Mouse (Mus musculus) left cerebral cortex, adult 2 months (tissue): Measurements from ENCODE around the gene 2510039O18Rik. TPM values are rescaled to one million over a fixed set of nuclear protein-coding genes. Genes with fewer than 3 reads are reported as not detected.

ENCODE experiments used
- DNase-seq, 2 experiments: peaks; one replicate each; pipeline ENCODE4 v3.0.0; 2021 to 2022; ENCODE audit warnings: low spot score in 2 of 2, mixed read lengths in 1 of 2; ENCODE audit errors: extremely low spot score in 1 of 2
- H3K27ac ChIP-seq: fragments of 200-600 bp; 2 replicates; pipeline ENCODE4 v1.8.1; 2022
- H3K4me3 ChIP-seq: fragments of 200-600 bp; 2 replicates; pipeline ENCODE4 v1.8.1; 2022
- CTCF ChIP-seq: fragments of 200-600 bp; IDR thresholded peaks from 2 replicates; pipeline ENCODE4 v1.8.1; 2022; ENCODE audit warnings: antibody characterized with exemption, mild to moderate bottlenecking, moderate library complexity
- intact Hi-C: fragments of 180-260 bp; cut with DNase I; formaldehyde crosslinking; loops from one replicate; pipeline ENCODE4 v1.15.1; 2025
- total RNA-seq, 2 experiments: library from RNA; stranded (reverse); gene quantifications; 2 replicates each; pipeline ENCODE4 v1.2.3; 2021

2510039O18Rik gene
- total RNA-seq, 2 experiments from 2014 or later = 28.9 to 31.2 TPM

DNA sequence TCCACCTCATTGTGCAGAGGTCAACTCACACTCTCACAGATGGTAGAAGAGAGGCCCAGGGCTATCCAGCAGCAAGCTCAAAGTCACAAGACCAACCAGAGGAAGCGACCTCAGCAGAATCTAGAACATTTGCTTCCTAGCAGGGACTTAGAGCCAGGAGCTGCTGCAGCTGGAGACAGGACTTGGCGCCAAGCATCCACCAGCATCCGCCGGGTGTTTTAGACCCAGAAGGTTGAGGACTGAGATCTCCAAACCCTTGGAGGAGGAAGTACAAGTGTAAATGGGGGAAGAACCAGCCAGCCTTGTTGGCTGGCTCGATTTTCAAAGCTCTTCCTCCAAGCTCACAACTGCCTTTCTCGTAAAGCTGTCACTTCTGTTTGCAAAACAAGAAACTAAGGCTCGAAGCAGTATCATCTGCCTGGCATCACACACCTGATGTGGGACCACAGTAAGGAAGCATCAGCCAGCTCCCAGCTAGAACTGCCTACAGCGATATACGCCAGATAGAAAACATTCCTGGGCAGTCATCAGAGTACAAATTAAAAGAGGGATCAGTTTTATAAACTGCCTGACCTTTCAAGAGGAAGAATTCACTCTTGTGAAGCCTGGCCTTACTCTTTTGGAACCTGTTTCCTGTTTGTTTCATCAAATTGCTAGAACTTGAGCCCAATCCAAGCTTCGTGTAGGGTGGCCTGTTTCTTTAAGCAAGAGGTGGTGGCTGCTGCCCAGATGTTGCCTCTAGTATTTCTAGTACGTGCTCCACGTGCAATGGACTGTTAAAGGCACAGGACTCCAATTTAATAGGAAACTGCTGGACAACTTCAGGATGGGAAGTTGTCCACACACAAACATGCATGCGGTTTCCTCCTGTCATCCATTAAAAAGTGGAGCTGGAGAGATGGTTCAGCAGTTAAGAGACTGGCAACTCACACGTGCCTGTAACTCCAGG is 2.3 kb upstream of the 2510039O18Rik start:
- TF ChIP-seq CTCF = no peak
- H3K4me3 ChIP-seq = no peak overlapping the region
- intact Hi-C loops = loop anchor here (1.0 kb wide), 1 partner anchor 17 kb away; no protein-coding TSS in a partner anchor
- peak overlapping the region; percentile 33 for H3K27ac ChIP-seq
- no peak for DNase-seq

DNA sequence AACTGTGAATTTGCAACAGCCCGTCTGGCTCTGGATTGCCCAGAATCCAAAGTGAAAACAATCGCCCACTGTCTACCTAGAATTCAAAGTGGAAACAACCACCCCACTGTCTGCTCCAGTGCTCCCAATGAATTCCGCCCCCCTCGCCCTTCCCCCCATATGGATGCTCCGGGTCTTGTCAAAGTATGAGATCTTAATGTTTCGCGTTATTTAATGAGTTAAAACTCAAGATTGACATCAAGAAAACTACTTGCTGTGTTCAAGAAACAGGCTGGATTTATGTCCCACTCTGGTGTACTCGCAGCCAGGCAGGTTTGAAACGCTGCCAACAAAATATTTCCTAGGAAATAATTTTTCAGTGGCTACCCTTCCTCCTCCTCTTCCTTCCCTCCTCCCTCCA is 584 bp upstream of the 2510039O18Rik start:
- no peak for TF ChIP-seq CTCF
- H3K27ac ChIP-seq = peak overlapping the region; percentile 77
- DNase-seq = no peak
- intact Hi-C loops = loop anchor here (1.0 to 2.0 kb wide), 2 partner anchors 35 to 99 kb away; partner anchors contain the start of genes Mfn2 and Mthfr
- peak overlapping the region; percentile 20 for H3K4me3 ChIP-seq

DNA sequence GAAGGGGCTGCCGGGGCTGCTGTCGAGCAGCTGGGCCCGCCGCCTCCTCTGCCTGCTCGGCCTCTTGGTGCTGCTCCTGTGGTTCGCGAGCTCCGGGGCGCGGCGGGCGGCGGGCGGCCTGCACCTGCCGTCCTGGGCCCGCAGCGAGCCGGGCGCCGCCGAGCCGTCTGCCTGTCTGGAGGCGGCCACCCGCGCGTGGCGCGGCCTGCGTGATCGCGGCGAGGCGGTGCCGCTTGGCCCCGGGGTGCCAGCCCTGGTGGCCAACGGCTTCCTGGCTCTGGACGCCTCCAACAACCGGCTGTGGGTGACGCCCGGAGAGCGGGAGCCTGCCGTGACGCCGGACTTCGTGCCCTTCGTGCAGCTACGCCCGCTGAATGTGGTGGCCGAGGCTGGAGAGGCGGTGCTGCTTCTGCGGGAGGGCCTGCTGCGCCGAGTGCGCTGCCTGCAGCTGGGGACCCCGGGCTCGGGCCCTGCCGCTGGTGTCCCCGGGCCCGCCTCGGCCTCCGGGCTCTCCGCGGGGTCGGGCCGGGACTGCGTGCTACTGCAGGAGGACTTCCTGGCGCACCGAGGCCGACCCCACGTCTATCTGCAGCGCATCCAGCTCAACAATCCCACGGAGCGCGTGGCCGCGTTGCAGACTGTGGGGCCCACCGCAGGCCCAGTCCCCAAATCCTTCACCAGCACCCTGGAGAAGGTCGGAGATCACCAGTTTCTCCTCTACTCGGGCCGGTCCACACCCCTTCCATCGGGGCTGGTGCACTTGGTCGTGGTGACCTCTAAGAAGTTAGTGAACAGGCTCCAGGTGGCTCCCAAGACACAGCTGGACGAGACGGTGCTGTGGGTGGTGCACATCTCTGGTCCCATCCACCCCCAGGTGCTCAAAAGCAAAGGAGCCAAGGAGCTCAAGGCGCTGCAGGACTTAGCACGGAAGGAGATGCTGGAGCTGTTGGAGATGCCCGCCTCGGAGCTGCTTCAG is 638 bp downstream of the 2510039O18Rik start:
- intact Hi-C loops = loop anchor here (2.0 kb wide), 1 partner anchor 37 kb away; the partner anchor contains the start of gene Mfn2
- no peak for TF ChIP-seq CTCF
- H3K27ac ChIP-seq = peak overlapping the region; percentile 40; the same call in 1 of the 2 replicates
- H3K4me3 ChIP-seq = peak overlapping the region; percentile 90
- DNase-seq = peak in 1 of 2 experiments; percentile 46

DNA sequence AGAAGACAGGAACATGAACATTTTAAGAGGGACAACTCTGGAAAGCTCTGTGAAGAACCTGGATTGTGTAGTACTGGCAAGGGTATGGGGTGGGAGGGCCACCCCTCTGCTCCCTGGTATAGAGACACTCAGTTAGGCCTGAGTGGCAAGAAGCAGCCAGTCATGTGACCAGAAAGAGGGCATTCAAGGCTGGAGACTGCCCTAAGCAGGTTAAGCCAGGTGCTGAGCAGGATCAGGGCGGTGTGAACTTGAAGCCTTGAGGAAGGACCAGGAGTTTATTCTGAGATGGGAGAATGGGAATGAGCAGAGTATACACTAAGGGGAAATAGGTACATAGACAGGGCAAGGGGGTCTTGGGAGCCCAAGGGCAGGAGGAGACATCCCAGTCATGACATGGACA is 2.3 kb downstream of the 2510039O18Rik start:
- intact Hi-C loops = no loop called here
- DNase-seq = no peak
- TF ChIP-seq CTCF = no peak
- H3K4me3 ChIP-seq = peak overlapping the region; percentile 1; the same call in 1 of the 2 replicates
- H3K27ac ChIP-seq = no peak overlapping the region

DNA sequence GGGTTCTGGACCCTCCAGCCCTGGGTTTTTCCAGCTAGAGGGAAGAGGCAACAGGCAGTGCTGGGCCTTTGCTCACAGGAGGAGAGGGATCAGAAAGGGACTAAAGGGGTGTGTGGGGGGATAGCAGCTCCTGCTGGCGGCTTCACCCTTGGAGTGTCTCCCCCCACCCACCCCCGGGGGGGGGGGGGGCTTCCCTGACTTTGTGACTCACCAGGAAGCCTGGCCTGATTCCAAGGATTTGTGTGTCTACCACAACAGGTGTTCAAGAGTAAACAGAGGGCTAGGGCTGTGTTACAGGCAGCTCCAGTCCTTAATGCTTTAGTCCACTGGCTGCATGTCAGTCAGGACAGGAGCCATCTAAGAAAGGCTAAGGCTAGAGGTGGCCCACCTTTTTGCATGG is 6.8 kb downstream of the 2510039O18Rik start:
- intact Hi-C loops = no loop called here
- no peak for TF ChIP-seq CTCF
- H3K27ac ChIP-seq = no peak overlapping the region
- no peak for DNase-seq
- H3K4me3 ChIP-seq = no peak overlapping the region

DNA sequence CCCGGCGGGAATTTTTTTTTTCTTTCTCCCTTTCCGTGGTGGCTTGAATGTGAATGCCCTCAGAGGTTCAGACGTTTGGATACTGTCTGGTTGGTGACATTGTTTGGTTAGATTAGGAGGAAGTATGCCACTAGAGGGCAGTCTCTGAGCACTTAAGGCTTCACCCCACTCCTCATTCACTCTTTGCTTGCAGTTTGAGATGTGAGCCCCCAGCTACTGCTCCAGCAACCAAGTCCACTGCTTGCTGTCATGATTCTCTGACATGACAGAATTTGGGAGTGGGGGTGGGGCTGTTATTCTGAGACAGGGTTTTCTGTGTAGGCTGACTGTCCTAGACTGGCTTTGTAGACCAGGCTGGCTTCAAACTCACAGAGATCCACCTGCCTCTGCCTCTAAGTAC is 12.9 kb downstream of the 2510039O18Rik start:
- DNase-seq = no peak
- Histone ChIP-seq H3K4me3 (no peak overlapping the region), H3K27ac (no peak overlapping the region)
- intact Hi-C loops = no loop called here
- peak; percentile 67 for TF ChIP-seq CTCF

DNA sequence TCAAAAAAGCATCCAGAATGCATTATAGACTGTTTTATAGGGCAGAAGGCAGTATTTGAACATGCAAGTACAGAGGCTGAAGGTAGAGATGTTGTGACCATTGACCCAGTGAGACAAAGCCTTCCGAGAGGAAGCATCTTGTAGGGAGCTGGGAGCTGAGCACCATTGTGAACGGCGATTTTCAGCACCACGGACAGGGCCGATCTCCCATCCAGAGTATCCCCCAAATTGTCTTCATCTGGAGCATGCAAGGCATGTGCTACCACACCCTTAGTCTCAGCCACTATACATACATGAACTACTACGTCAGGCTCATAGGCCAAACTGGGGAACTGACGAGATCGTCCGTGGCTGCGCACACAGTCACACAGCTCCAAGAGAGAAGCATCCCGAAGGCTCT is 16.4 kb downstream of the 2510039O18Rik start:
- H3K27ac ChIP-seq = no peak overlapping the region
- H3K4me3 ChIP-seq = no peak overlapping the region
- DNase-seq = no peak
- TF ChIP-seq CTCF = no peak
- intact Hi-C loops = no loop called here

DNA sequence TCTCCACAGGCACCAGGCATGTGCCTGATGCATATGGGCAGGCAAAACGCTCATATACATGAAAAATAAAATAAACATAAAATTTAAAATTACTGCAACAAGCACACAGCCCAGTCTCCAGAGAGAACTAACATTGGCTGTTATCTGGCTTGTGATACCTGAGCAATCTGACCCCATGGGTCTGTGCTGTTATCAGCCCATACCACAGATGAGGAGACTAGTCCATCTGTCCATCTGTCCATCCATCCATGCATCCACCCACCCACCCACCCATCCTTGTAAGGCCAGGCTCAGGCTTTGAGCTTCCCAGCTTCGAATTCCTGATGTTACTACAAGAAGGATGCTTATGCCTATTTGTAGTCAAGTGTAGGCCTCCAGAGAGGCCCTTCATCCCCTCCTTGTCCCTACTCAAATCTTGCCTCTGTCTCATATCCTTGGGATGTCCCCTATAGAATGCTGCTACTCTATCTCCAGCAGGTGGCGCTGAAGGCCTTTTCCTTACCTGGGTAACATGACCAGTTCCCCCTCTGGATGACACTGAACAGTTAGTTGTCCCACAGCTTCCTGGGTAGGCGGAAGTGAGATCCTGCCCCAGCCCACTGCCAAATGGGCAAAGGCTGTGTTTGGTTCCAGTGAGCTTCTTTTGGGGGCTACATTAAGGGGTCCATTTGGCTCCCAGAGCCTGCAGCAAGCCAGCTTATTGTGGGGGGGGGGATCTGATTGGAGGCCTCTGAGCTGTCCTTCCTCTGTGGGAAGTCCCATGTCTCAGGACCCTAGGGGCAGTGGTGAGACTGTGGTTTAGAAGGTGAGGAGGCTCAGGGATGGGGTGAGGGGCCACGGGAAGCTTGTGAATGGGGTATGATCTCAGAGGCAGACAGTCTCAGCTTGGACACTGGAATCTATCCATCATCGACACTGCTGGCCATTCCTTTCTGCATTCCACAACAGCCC is 19.5 kb downstream of the 2510039O18Rik start:
- Histone ChIP-seq H3K4me3 (no peak overlapping the region), H3K27ac (no peak overlapping the region)
- TF ChIP-seq CTCF = peak; percentile 69
- intact Hi-C loops = loop anchor here (2.0 kb wide), 1 partner anchor 49 kb away; no protein-coding TSS in a partner anchor
- DNase-seq = peak; percentile 37 to 61

DNA sequence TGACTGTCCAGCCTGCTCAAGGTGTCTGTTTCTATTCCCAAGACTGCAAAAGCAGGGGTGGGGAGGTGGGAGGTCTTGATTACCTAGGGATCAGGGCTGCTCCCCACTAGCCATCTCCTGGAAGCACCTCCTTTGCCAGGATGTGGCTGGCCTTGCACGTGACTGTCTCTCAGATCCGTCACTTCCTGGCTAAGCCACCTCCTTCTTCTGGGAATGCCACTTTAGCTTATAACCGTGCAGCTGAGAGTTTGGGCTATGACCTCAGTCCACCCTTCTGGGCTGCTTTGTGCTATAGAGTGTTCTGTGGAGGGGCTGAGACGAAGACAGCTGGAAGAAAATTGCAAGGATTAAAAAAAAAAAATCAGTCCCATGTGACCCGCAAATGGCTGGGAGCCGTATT is 22.1 kb downstream of the 2510039O18Rik start:
- intact Hi-C loops = no loop called here

DNA sequence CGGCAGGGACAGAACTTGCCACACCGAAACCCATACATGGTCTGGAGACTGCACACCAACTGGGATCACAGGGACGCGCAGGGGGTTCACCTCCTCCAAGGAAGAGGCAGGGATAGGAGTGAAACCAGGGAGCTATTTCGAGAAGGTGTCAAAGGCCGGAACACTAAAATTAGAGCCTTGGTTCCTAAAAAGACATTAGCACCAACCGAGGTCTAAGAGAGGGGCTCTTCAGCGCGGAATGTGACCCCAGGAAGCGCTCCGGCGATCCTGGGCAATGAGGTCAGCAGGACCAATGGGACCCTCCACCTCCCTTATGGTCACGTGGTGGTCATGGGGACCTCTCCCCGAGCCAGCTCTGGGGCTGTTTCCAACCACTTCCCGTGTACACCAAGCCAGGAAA is 22.9 kb downstream of the 2510039O18Rik start:
- no peak for DNase-seq
- Histone ChIP-seq H3K27ac (no peak overlapping the region), H3K4me3 (no peak overlapping the region)
- TF ChIP-seq CTCF = no peak
- intact Hi-C loops = no loop called here

More for the DNA sequence above, 22.1 kb downstream of the 2510039O18Rik start:
- Histone ChIP-seq H3K27ac (no peak overlapping the region), H3K4me3 (no peak overlapping the region)
- no peak for DNase-seq
- TF ChIP-seq CTCF = no peak
